Mouse (Mus musculus) brain, embryonic 14.5 days (tissue): ENCODE results near the gene Nf1.

Source experiments
- CTCF ChIP-seq: fragments of 200-500 bp; IDR thresholded peaks from 2 replicates; pipeline ENCODE4 v1.5.1; 2012; ENCODE audit warnings: inconsistent platforms, mild to moderate bottlenecking, moderate library complexity, borderline replicate concordance; ENCODE audit not compliant: insufficient read depth, insufficient read length; ENCODE audit errors: extremely low read depth
- POLR2A ChIP-seq: fragments of 200-500 bp; IDR thresholded peaks from 2 replicates; pipeline ENCODE4 v1.6.1; 2012; ENCODE audit warnings: mild to moderate bottlenecking, inconsistent platforms, borderline replicate concordance; ENCODE audit not compliant: poor library complexity, insufficient read depth, insufficient read length, severe bottlenecking; ENCODE audit errors: extremely low read depth

DNA sequence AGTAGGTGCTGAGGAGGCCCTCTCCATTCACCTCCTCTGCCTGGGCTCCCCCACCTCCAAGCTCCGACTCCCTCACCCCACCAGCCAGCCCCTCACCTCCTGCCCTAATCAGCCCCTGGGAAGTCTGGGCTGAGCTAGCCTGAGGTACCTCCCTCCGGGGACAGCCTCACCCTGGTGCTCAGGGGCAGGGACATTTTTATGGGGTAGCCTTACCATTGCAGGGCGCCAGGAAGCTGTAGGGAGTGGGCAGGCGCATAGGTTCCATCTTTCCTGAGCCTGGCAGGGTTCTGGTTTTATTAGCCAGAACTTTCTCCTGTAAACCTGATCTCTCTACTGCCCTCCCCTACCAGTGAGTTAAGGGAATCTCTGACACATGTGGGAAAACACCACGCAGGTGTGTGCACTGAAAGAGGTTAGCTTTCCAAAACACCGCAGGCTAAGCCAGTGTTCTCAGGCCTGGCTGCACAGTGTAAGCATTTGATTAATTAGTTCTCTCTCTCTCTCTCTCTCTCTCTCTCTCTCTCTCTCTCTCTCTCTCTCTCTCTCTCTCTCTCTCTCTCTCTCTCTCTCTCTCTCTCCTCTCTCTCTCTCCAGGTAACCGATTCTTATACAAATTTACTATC is 290.4 kb downstream of the Nf1 start:
- TF ChIP-seq CTCF = no peak
- TF ChIP-seq POLR2A = no peak
